Mouse (Mus musculus) stomach, embryonic 15.5 days (tissue): ENCODE measurements around the gene Pnpla6. TPM values are rescaled to one million over a fixed set of nuclear protein-coding genes. Genes with fewer than 3 reads are reported as not detected.

Source experiments
- ATAC-seq: fragments of 200-750 bp; cut with Nextera tagmentation; 2 replicates; pipeline ENCODE4 v1.8.0; 2017; ENCODE audit warnings: low read depth, moderate number of reproducible peaks, moderate TSS enrichment; ENCODE audit not compliant: insufficient read depth, low FRiP score
- H3K27ac ChIP-seq: fragments of 300-500 bp; sonication (generic); 2 replicates; pipeline ENCODE4 v1.5.1; 2015; ENCODE audit warnings: mild to moderate bottlenecking, inconsistent platforms
- H3K27me3 ChIP-seq: fragments of 300-500 bp; sonication (generic); replicated peaks from 2 replicates; pipeline ENCODE4 v1.6.1; 2015; ENCODE audit warnings: inconsistent platforms
- H3K36me3 ChIP-seq: fragments of 300-500 bp; sonication (generic); 2 replicates; pipeline ENCODE4 v1.6.1; 2015; ENCODE audit warnings: inconsistent platforms
- H3K4me1 ChIP-seq: fragments of 300-500 bp; sonication (generic); 2 replicates; pipeline ENCODE4 v1.6.1; 2015; ENCODE audit warnings: inconsistent platforms
- H3K4me2 ChIP-seq: fragments of 300-500 bp; sonication (generic); 2 replicates; pipeline ENCODE4 v1.6.1; 2015; ENCODE audit warnings: mild to moderate bottlenecking, inconsistent platforms
- H3K4me3 ChIP-seq: fragments of 300-500 bp; sonication (generic); replicated peaks from 2 replicates; pipeline ENCODE4 v1.5.1; 2015; ENCODE audit warnings: inconsistent platforms
- H3K9ac ChIP-seq: fragments of 300-500 bp; sonication (generic); 2 replicates; pipeline ENCODE4 v1.6.1; 2015; ENCODE audit warnings: inconsistent platforms
- H3K9me3 ChIP-seq: fragments of 300-500 bp; sonication (generic); 2 replicates; pipeline ENCODE4 v1.6.1; 2016; ENCODE audit warnings: inconsistent platforms
- whole genome bisulfite sequencing: fragments of 180-500 bp; shearing (Covaris S2); methylation state at CpG from one replicate; pipeline ENCODE4 v1.1.7; 2015; 5-methylcytosine and 5-hydroxymethylcytosine counted together
- polyA plus RNA-seq: library from polyadenylated mRNA; unstranded; fragments of >200 nt; fragmentation: Nextera tagmentation; extraction: Ambion mirVana; gene quantifications from 2 replicates; pipeline ENCODE4 v1.2.1, GENCODE M21; 2015

The Pnpla6 gene
- polyA plus RNA-seq, 1 experiment from 2014 or later, result 27.9 TPM

DNA sequence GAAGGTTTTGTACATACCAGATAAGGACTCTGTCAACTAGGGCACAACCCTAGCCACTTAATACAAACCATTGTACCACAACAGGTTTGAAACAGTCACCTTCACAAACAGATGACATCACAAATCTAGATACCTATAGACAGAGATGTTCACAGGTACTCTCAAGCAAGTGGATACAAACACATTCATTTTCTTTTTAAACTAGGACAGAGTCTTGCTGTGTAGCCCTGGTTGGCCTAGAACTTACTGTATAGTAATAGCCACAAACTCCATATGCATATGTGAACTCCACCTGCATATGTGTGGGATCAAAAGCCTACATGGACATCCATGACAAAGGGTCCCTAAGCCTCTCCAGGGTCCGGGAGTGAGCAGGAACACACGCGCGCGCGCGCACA is 71.8 kb downstream of the Pnpla6 start, which contains the start of gene Camsap3:
Gene Camsap3 (plus strand): TSS at position 301 of the 398 bp plus-strand sequence.
- peak within 1 kb of the TSS; percentile 90 for H3K4me2 ChIP-seq
- H3K36me3 ChIP-seq, result no peaks in the 10 kb centered on the region
- no peaks in the 10 kb centered on the region for H3K27me3 ChIP-seq
- peak within 1 kb of the TSS; percentile 67 for H3K4me3 ChIP-seq
- WGBS, result 9% methylated on average over 7 of the region's 7 CpGs
- ATAC-seq, result 0 out of 2 replicates have a peak, but pooled peaks have one; percentile 0
- H3K9me3 ChIP-seq, result no peaks in the 10 kb centered on the region
- no peaks in the 10 kb centered on the region for H3K4me1 ChIP-seq
- peak within 1 kb of the TSS; percentile 56 for H3K9ac ChIP-seq
- peak within 1 kb of the TSS; percentile 88 for H3K27ac ChIP-seq

DNA sequence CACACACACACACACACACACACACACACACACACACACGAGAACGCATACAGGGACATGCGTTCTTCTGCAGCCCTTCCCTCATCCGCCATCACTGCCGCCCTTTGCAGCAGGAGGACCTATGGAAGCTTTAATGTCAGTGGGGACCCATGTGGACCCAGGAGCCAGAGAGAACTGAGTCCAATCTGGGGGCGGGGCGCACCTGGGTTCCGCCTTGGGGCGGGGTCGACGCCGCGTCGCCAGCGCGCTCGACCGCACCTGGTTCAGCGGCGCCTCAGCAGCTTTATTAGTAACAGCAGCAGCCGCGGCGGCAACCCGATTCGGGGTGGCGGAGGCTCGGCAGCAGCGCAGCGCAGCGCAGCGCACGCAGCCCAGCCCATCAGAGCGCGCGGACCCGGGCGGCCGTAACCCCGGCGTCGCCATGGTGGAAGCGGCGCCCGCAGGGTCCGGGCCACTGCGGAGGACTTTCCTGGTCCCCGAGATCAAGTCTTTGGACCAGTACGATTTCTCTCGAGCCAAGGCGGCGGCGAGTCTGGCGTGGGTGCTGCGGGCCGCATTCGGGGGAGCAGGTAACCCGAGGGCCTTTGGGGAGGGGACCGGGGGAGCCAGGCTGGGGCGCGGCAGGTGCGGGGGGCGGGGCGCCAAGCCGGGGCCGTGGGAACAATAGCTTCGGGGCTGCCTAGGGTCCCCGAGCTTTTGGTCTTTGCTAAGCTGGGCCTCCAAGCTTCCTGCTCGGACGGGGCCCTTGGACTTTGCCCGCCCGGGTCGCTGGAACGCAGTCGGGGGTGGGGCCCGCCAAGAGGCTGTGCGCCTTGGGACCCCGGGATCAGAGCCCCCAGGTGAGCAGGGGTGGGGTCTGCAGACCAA is 72.4 kb downstream of the Pnpla6 start:
- ATAC-seq, result peak; percentile 70
- Histone ChIP-seq H3K9ac (peak overlapping the region; percentile 56), H3K9me3 (no peaks in the 10 kb centered on the region), H3K4me2 (peak overlapping the region; percentile 90), H3K27me3 (no peaks in the 10 kb centered on the region), H3K4me3 (peak overlapping the region; percentile 67), H3K4me1 (no peaks in the 10 kb centered on the region), H3K36me3 (no peaks in the 10 kb centered on the region), H3K27ac (peak overlapping the region; percentile 88)
- WGBS, result under 1% methylated on average over 76 of the region's 77 CpGs

DNA sequence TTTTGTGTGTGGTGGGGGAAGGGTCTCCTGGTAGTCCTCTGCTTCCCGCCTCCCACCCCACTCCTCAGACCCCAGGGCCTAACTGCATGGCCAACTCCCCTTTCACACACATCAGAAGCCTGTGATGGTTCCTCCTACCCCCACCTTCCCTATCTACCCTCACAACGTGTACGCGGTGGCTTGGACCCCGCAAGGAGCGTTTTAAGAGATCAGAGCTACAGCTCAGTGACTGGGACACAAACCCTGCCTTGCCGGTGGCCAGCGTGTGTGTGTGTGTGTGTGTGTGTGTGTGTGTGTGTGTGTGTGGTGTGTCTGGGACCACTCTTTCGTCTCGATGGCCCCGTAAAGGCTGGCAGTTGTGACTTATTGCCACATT is 73.1 kb downstream of the Pnpla6 start:
- ATAC-seq, result peak; percentile 36
- Histone ChIP-seq H3K4me1 (0 out of 2 replicates have a peak, but pooled peaks cover 3% of the 10 kb centered on the region), H3K9ac (peak overlapping the region; percentile 56), H3K4me2 (peak overlapping the region; percentile 90), H3K27me3 (no peaks in the 10 kb centered on the region), H3K4me3 (peak overlapping the region; percentile 67), H3K36me3 (no peaks in the 10 kb centered on the region), H3K9me3 (no peaks in the 10 kb centered on the region), H3K27ac (peak overlapping the region; percentile 88)
- 7% methylated on average over 11 of the region's 11 CpGs for WGBS

DNA sequence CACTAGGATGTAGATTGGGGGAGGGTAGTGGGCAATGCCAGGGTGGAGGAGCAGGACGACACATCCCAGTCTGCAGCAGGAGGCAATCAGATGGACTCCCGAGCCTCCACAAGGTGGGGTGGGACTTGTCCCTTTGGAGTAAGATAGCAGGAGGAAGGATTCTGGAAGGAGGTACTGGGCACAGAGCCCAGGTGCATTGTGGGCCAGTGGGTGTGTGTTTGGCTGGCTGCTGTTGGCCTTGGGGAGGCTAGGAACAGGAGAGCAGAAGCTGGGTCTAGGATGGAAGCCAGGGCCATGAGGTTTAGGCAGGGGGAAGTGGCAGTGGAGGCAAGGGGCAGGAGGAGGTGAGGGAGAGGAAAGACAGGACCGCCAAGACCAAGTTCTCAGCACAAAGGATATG is 78.3 kb downstream of the Pnpla6 start:
- Histone ChIP-seq H3K9me3 (no peaks in the 10 kb centered on the region), H3K4me1 (0 out of 2 replicates have a peak, but pooled peaks cover 6% of the 10 kb centered on the region), H3K36me3 (no peaks in the 10 kb centered on the region), H3K9ac (no peak overlapping the region), H3K4me3 (no peak overlapping the region), H3K4me2 (no peak overlapping the region), H3K27ac (no peak overlapping the region), H3K27me3 (no peaks in the 10 kb centered on the region)
- 66% methylated on average over 3 of the region's 3 CpGs for WGBS
- ATAC-seq, result no peak

Other genes with a start within 250 kb of the Pnpla6 start
- 37.9 and 40.2 TPM in 2 replicates for gene Insr, start 235.8 kb upstream of the Pnpla6 start, polyA plus RNA-seq
- gene A430078G23Rik, start 162.0 kb upstream of the Pnpla6 start, polyA plus RNA-seq, result 0.71 and 0.79 TPM in 2 replicates
- gene Arhgef18, start 122.4 kb upstream of the Pnpla6 start, polyA plus RNA-seq, result 9.0 and 10.2 TPM in 2 replicates
- 10.7 and 10.8 TPM in 2 replicates for gene Pex11g, start 47.7 kb upstream of the Pnpla6 start, polyA plus RNA-seq
- not detected in 2 replicates for gene Tex45, start 44.5 kb upstream of the Pnpla6 start, polyA plus RNA-seq
- 34.5 and 38.6 TPM in 2 replicates for gene Zfp358, start 22.2 kb upstream of the Pnpla6 start, polyA plus RNA-seq
- 47.7 and 48.5 TPM in 2 replicates for gene Mcoln1, start 14.9 kb upstream of the Pnpla6 start, polyA plus RNA-seq
- 1.8 and 2.7 TPM in 2 replicates for gene C330021F23Rik, start 52.6 kb downstream of the Pnpla6 start, polyA plus RNA-seq
- 16.7 and 17.2 TPM in 2 replicates for gene Camsap3, start 71.9 kb downstream of the Pnpla6 start, polyA plus RNA-seq
- 48.9 and 49.2 TPM in 2 replicates for gene Xab2, start 105.9 kb downstream of the Pnpla6 start, polyA plus RNA-seq
- gene Pet100, start 106.2 kb downstream of the Pnpla6 start, polyA plus RNA-seq, result 85.1 and 98.6 TPM in 2 replicates
- 0.17 TPM in 1 of 2 replicates, not detected in the other for gene Pcp2, start 110.2 kb downstream of the Pnpla6 start, polyA plus RNA-seq
- 105 and 118 TPM in 2 replicates for gene Stxbp2, start 115.6 kb downstream of the Pnpla6 start, polyA plus RNA-seq
- 0.15 TPM in 1 of 2 replicates, not detected in the other for gene Retn, start 140.4 kb downstream of the Pnpla6 start, polyA plus RNA-seq
- 2.9 and 3.2 TPM in 2 replicates for gene Mcemp1, start 150.4 kb downstream of the Pnpla6 start, polyA plus RNA-seq
- 10.3 and 11.3 TPM in 2 replicates for gene Fcor, start 157.0 kb downstream of the Pnpla6 start, polyA plus RNA-seq
- gene Trappc5, start 160.9 kb downstream of the Pnpla6 start, polyA plus RNA-seq, result 35.0 and 36.3 TPM in 2 replicates
- 0.17 and 0.22 TPM in 2 replicates for gene Fcer2a, start 178.8 kb downstream of the Pnpla6 start, polyA plus RNA-seq
- gene Clec4g, start 205.3 kb downstream of the Pnpla6 start, polyA plus RNA-seq, result 0.35 TPM in 1 of 2 replicates, not detected in the other
- 0.21 and 0.35 TPM in 2 replicates for gene Cd209a, start 233.6 kb downstream of the Pnpla6 start, polyA plus RNA-seq